Comparison of ENCODE assay signal across 10 mouse cellular contexts in genomic region chr11:11836262-11836661, GRCm38 (mm10). TPM values are rescaled to one million over a fixed set of nuclear protein-coding genes. Genes with fewer than 3 reads are reported as not detected.
DNase-seq lines count a peak whose midpoint lies in the region; ATAC-seq lines count a peak whose summit lies in the region.
"Had no signal": no experiment of that assay in that cellular context is flagged by ENCODE, and none has a peak within 500 bp of the region (broad histone marks: within the 10 kb centered on the region; RNA-seq: fewer than 3 reads in every experiment).

No protein-coding gene starts in this region.

- peaks cover 69% of the 10 kb centered on the region for H3K4me1 ChIP-seq in forebrain, embryonic 10.5 days
- H3K4me1 ChIP-seq in forebrain, embryonic 15.5 days = peaks cover 7% of the 10 kb centered on the region; the same call in 1 of the 2 replicates
- H3K4me1 ChIP-seq in megakaryocyte, embryonic 14.5 days = peaks cover 70% of the 10 kb centered on the region
- H3K4me1 ChIP-seq in intestine, embryonic 15.5 days (replicated peaks) = peaks cover 42% of the 10 kb centered on the region
- H3K4me1 ChIP-seq in midbrain, embryonic 14.5 days (ENCODE audit: control insufficient read depth, insufficient read depth, low read length) = 0 out of 2 replicates have a peak, but pooled peaks cover 7% of the 10 kb centered on the region

- DNase-seq in forebrain, embryonic 10.5 days (ENCODE audit: extremely low spot score, low spot score) = no peak
- DNase-seq in midbrain, embryonic 14.5 days = peak; percentile 27
- no peak for DNase-seq in layer of hippocampus, postnatal 25 days (ENCODE audit: extremely low spot score in 1 of 2, low spot score in 1 of 2)
- DNase-seq in gastrocnemius, postnatal 25 days = no peak
- DNase-seq: cerebellum, adult 8-10 months; kidney, adult 11 months had no signal

- H3K9me3 ChIP-seq in forebrain, embryonic 10.5 days = no peaks in the 10 kb centered on the region
- no peaks in the 10 kb centered on the region for H3K9me3 ChIP-seq in forebrain, embryonic 15.5 days
- no peaks in the 10 kb centered on the region for H3K9me3 ChIP-seq in megakaryocyte, embryonic 14.5 days
- no peaks in the 10 kb centered on the region for H3K9me3 ChIP-seq in intestine, embryonic 15.5 days
- H3K9me3 ChIP-seq in midbrain, embryonic 14.5 days (ENCODE audit: control insufficient read depth, low read length) = no peaks in the 10 kb centered on the region

- no peak overlapping the region for H3K4me2 ChIP-seq in forebrain, embryonic 15.5 days (replicated peaks)
- peak overlapping the region; percentile 42 for H3K4me2 ChIP-seq in intestine, embryonic 15.5 days (replicated peaks)
- H3K4me2 ChIP-seq in midbrain, embryonic 14.5 days (ENCODE audit: low read length) = no peak overlapping the region

- peak overlapping the region; percentile 62 for H3K27ac ChIP-seq in forebrain, embryonic 10.5 days
- no peak overlapping the region for H3K27ac ChIP-seq in forebrain, embryonic 15.5 days (replicated peaks)
- H3K27ac ChIP-seq in intestine, embryonic 15.5 days = peak overlapping the region; percentile 60
- no peak overlapping the region for H3K27ac ChIP-seq in midbrain, embryonic 14.5 days (replicated peaks; ENCODE audit: low read depth, low read length)

- no peak for ATAC-seq in forebrain, embryonic 15.5 days (replicated peaks)
- ATAC-seq in megakaryocyte, adult 5-6 weeks (ENCODE audit: poor library complexity, severe bottlenecking) = no peak
- no peak for ATAC-seq in intestine, embryonic 15.5 days
- ATAC-seq in midbrain, embryonic 14.5 days (ENCODE audit: low FRiP score, low TSS enrichment) = no peak

- H3K4me3 ChIP-seq in forebrain, embryonic 10.5 days = no peak overlapping the region
- no peak overlapping the region for H3K4me3 ChIP-seq in forebrain, embryonic 15.5 days
- H3K4me3 ChIP-seq in megakaryocyte, embryonic 14.5 days (replicated peaks) = peak overlapping the region; percentile 90
- H3K4me3 ChIP-seq in intestine, embryonic 15.5 days (replicated peaks) = no peak overlapping the region
- no peak overlapping the region for H3K4me3 ChIP-seq in midbrain, embryonic 14.5 days (replicated peaks; ENCODE audit: low read depth, low read length)

- H3K9ac ChIP-seq in forebrain, embryonic 15.5 days (replicated peaks) = no peak overlapping the region
- H3K9ac ChIP-seq in intestine, embryonic 15.5 days = 0 out of 2 replicates have a peak overlapping the region, but pooled peaks have one; percentile 18
- H3K9ac ChIP-seq in midbrain, embryonic 14.5 days (replicated peaks; ENCODE audit: low read length) = no peak overlapping the region

- peaks cover 66% of the 10 kb centered on the region for H3K27me3 ChIP-seq in forebrain, embryonic 10.5 days (ENCODE audit: poor library complexity, severe bottlenecking)
- 0 out of 2 replicates have a peak, but pooled peaks cover 5% of the 10 kb centered on the region for H3K27me3 ChIP-seq in forebrain, embryonic 15.5 days
- H3K27me3 ChIP-seq in megakaryocyte, embryonic 14.5 days (replicated peaks) = peaks cover 72% of the 10 kb centered on the region
- no peaks in the 10 kb centered on the region for H3K27me3 ChIP-seq in intestine, embryonic 15.5 days (replicated peaks)
- H3K27me3 ChIP-seq in midbrain, embryonic 14.5 days (ENCODE audit: control insufficient read depth, insufficient read depth, low read length) = no peaks in the 10 kb centered on the region

- no peaks in the 10 kb centered on the region for H3K36me3 ChIP-seq in forebrain, embryonic 10.5 days (replicated peaks)
- no peaks in the 10 kb centered on the region for H3K36me3 ChIP-seq in forebrain, embryonic 15.5 days
- no peaks in the 10 kb centered on the region for H3K36me3 ChIP-seq in megakaryocyte, embryonic 14.5 days (replicated peaks; ENCODE audit: low read length)
- no peaks in the 10 kb centered on the region for H3K36me3 ChIP-seq in intestine, embryonic 15.5 days
- no peaks in the 10 kb centered on the region for H3K36me3 ChIP-seq in midbrain, embryonic 14.5 days (ENCODE audit: control insufficient read depth, insufficient read depth, low read length)

- 49% methylated on average over 8 of the region's 8 CpGs for WGBS in forebrain, embryonic 10.5 days
- WGBS in forebrain, embryonic 15.5 days = 47% methylated on average over 8 of the region's 8 CpGs
- WGBS in intestine, embryonic 15.5 days = 53% methylated on average over 8 of the region's 8 CpGs
- WGBS in midbrain, embryonic 14.5 days = 53% methylated on average over 8 of the region's 8 CpGs

RNA-seq across cellular contexts. Expression of gene Fignl1, which starts 27.5 kb away (rescaled TPM):
- polyA plus RNA-seq in forebrain, embryonic 10.5 days (2016; fragmentation: Nextera tagmentation; extraction: Ambion mirVana) = 101 and 114 TPM in 2 replicates
- polyA plus RNA-seq in forebrain, embryonic 15.5 days (2015; fragmentation: Nextera tagmentation; extraction: Ambion mirVana) = 26.1 and 29.9 TPM in 2 replicates
- polyA plus RNA-seq in megakaryocyte, embryonic 14.5 days (2012; ENCODE audit: insufficient read depth, low replicate concordance) = 0.17 TPM in 1 of 2 replicates, not detected in the other
- 45.4 and 46.4 TPM in 2 replicates for total RNA-seq in megakaryocyte, adult 5-6 weeks (2015)
- total RNA-seq in megakaryocyte, adult 5-6 weeks (2017) = 64.2 and 65.6 TPM in 2 replicates
- polyA plus RNA-seq in intestine, embryonic 15.5 days (2015; fragmentation: Nextera tagmentation; extraction: Ambion mirVana) = 46.9 and 52.8 TPM in 2 replicates
- polyA plus RNA-seq in midbrain, embryonic 14.5 days (2014; fragmentation: Nextera tagmentation; extraction: Ambion mirVana) = 7.1 and 16.3 TPM in 2 replicates
- 1 to 10 TPM; 1.1 to 2.6 TPM for total RNA-seq in layer of hippocampus, postnatal 25 days (2021)
- total RNA-seq in gastrocnemius, postnatal 25 days (2021) = under 1 TPM; 0.51 to 0.54 TPM

Comparison
In these comparisons a context has a peak if more than half of its experiments do, and no peak if none do; other contexts are left out.
1. H3K27ac ChIP-seq: peak in forebrain, embryonic 10.5 days (single experiment) and intestine, embryonic 15.5 days (single experiment); none in forebrain, embryonic 15.5 days (single experiment) and midbrain, embryonic 14.5 days (single experiment).